Mouse (Mus musculus): ENCODE results near the gene Tlnrd1. TPM values are rescaled to one million over a fixed set of nuclear protein-coding genes. Genes with fewer than 3 reads are reported as not detected.

Tlnrd1 gene
- polyA plus RNA-seq, 1 experiment from 2014 or later: 8.4 TPM

DNA sequence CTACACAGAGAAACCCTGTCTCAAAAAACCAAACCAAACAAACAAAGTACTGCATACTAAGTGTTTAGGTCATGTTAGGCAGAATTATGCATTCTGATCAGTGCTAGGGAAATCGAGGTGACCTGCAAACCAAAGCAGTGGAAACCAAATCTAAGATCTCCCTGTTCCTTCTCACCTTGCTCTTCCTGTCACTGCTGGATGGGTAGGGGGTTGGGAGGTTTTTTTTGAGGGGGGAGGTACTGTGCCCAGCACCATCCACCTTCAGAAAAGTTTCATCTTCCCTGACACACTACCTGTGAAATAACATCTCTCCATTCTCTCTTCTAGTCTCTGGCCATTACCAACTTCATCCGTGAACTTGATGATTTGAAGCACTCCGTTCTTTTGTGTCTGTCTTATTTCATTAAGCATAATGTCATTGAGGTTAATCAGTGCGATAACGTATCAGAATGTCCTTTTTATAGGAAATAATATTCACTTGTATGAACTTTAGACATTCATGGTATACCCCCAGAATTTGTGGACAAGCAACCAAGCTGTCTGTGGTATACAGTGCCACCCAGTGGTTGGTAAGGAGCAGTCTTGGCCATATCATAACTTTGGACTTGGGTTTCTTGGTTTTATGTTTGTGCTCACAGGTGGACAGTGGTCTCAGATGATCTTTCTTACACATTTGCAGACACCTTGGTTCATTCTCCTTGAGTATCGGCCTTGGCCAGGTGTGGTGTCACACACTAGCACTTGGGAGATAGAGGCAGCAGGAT is 2.4 kb upstream of the Tlnrd1 start:
- no peaks in the 10 kb centered on the region for H3K27me3 ChIP-seq (ENCODE audit: control insufficient read depth, insufficient read depth, low read length)
- H3K27ac ChIP-seq (ENCODE audit: low read length): no peak overlapping the region
- 94% methylated on average over 6 of the region's 6 CpGs for whole genome bisulfite sequencing
- H3K36me3 ChIP-seq (ENCODE audit: control insufficient read depth, insufficient read depth): peaks cover 6% of the 10 kb centered on the region
- no peak overlapping the region for H3K4me3 ChIP-seq (ENCODE audit: low read length)
- no peak overlapping the region for H3K9ac ChIP-seq (ENCODE audit: low read length)
- H3K9me3 ChIP-seq (replicated peaks; ENCODE audit: control insufficient read depth, low read length): no peaks in the 10 kb centered on the region
- no peak overlapping the region for H3K4me2 ChIP-seq (ENCODE audit: low read depth, low read length)
- peaks cover 21% of the 10 kb centered on the region for H3K4me1 ChIP-seq (ENCODE audit: control insufficient read depth, insufficient read depth, low read length)
- ATAC-seq (replicated peaks; ENCODE audit: extremely low read depth, insufficient read depth, low FRiP score): no peak

DNA sequence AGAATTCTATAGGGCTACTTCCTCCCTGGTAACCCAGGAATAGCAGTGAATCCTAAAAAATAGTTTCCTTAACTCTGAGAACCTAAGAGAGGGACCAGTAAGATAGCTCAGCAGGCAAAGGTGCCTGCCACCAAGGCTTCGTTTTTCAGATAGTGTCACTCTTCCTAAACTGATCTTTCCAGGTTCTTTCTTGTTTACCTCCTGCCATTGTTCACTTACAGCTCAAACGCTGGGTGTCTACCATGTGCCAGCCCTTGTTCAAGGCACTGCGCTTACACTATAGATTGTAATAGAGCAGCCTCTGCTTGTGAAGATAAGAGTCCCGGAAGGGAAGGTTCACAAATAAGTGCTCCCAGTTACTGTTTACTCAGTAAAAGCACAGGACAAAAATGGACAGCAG is 1.7 kb upstream of the Tlnrd1 start:
- Histone ChIP-seq H3K27me3 (ENCODE audit: control insufficient read depth, insufficient read depth, low read length) (no peaks in the 10 kb centered on the region), H3K9ac (ENCODE audit: low read length) (no peak overlapping the region), H3K4me1 (ENCODE audit: control insufficient read depth, insufficient read depth, low read length) (peaks cover 26% of the 10 kb centered on the region), H3K36me3 (ENCODE audit: control insufficient read depth, insufficient read depth) (peaks cover 6% of the 10 kb centered on the region), H3K4me3 (ENCODE audit: low read length) (no peak overlapping the region), H3K4me2 (ENCODE audit: low read depth, low read length) (no peak overlapping the region), H3K9me3 (replicated peaks; ENCODE audit: control insufficient read depth, low read length) (no peaks in the 10 kb centered on the region), H3K27ac (ENCODE audit: low read length) (0 out of 2 replicates have a peak overlapping the region, but pooled peaks have one; percentile 16)
- WGBS: 64% methylated on average over 4 of the region's 4 CpGs
- no peak for ATAC-seq (replicated peaks; ENCODE audit: extremely low read depth, insufficient read depth, low FRiP score)

DNA sequence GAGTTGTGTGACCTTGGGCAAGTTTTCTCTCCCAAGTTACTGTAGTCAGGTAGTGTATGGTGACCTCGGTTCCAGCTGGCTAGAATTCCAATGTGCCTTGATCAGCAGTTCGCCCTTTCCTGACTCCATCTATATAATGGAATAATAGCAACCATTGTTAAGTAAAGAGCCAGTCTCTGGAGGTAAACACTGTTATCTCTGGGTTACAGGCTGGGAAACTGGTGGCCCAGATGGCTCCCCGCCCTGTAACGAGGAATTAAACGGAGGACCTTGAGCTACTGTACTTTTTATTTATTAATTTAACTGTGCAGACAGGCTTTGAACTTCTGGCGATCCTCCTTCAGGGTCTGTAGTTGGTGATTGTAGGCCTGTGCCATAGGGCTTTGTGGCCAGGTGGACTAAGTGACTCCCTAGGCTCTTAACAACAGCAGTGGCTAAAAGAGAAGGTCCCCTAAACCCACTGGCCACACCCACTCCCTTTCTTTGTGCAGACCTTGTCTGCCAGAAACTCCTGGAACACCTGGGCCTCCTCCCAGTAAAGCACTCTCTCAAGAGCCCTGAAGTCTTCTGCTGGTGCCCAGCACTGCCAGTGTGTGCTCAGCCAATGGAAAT is 922 bp upstream of the Tlnrd1 start:
- H3K9me3 ChIP-seq (replicated peaks; ENCODE audit: control insufficient read depth, low read length): no peaks in the 10 kb centered on the region
- 35% methylated on average over 6 of the region's 6 CpGs for WGBS
- H3K27ac ChIP-seq (ENCODE audit: low read length): peak overlapping the region; percentile 98
- peak overlapping the region; percentile 88 for H3K4me3 ChIP-seq (ENCODE audit: low read length)
- no peaks in the 10 kb centered on the region for H3K27me3 ChIP-seq (ENCODE audit: control insufficient read depth, insufficient read depth, low read length)
- peaks cover 33% of the 10 kb centered on the region for H3K4me1 ChIP-seq (ENCODE audit: control insufficient read depth, insufficient read depth, low read length)
- H3K9ac ChIP-seq (ENCODE audit: low read length): peak overlapping the region; percentile 93
- peak overlapping the region; percentile 97 for H3K4me2 ChIP-seq (ENCODE audit: low read depth, low read length)
- H3K36me3 ChIP-seq (ENCODE audit: control insufficient read depth, insufficient read depth): peaks cover 6% of the 10 kb centered on the region
- ATAC-seq (replicated peaks; ENCODE audit: extremely low read depth, insufficient read depth, low FRiP score): no peak

DNA sequence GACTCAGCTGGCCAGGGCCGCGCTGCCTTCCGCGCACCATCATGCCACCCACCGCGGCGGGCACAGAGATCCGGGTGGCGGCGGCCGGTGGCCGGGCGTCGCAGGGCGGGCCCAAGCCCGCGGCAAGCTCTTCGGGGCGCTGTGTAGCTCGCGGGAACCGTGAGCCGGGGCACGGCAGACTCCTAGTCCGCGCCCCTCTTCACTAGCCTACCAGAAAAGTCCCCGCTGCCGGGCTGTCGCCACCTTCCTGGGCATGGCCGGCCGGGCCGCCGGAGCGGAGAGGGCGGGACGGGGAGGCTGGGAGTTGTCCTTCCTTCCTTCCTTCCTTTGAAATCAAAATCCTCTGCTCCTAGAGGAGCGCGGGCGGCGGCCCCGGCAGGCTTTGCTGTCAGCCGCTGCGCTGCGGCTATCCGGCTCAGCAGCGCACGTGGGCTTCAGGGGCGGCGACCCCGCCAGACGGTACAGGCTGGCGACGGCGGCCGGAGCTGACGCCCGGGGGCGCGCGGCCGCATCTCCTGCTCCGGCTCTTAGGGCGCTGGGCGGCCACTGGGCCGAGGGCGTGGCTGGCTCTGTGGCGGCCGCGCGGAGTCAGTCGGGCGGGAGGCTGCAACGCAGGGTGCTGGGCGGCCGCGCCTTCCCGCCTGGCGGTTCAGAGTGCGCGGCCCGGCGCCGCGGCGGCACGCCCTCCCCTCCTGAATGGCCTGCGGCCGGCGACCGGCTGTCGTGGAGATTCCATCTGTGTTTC is 657 bp downstream of the Tlnrd1 start:
- no peaks in the 10 kb centered on the region for H3K27me3 ChIP-seq (ENCODE audit: control insufficient read depth, insufficient read depth, low read length)
- H3K27ac ChIP-seq (ENCODE audit: low read length): peak overlapping the region; percentile 98
- peak overlapping the region; percentile 97 for H3K4me2 ChIP-seq (ENCODE audit: low read depth, low read length)
- H3K9ac ChIP-seq (ENCODE audit: low read length): peak overlapping the region; percentile 93
- H3K4me3 ChIP-seq (ENCODE audit: low read length): peak overlapping the region; percentile 88
- H3K9me3 ChIP-seq (replicated peaks; ENCODE audit: control insufficient read depth, low read length): no peaks in the 10 kb centered on the region
- H3K36me3 ChIP-seq (ENCODE audit: control insufficient read depth, insufficient read depth): peaks cover 6% of the 10 kb centered on the region
- 0% methylated on average over 81 of the region's 91 CpGs for WGBS
- peak; percentile 71 for ATAC-seq (replicated peaks; ENCODE audit: extremely low read depth, insufficient read depth, low FRiP score)
- peaks cover 48% of the 10 kb centered on the region for H3K4me1 ChIP-seq (ENCODE audit: control insufficient read depth, insufficient read depth, low read length)

DNA sequence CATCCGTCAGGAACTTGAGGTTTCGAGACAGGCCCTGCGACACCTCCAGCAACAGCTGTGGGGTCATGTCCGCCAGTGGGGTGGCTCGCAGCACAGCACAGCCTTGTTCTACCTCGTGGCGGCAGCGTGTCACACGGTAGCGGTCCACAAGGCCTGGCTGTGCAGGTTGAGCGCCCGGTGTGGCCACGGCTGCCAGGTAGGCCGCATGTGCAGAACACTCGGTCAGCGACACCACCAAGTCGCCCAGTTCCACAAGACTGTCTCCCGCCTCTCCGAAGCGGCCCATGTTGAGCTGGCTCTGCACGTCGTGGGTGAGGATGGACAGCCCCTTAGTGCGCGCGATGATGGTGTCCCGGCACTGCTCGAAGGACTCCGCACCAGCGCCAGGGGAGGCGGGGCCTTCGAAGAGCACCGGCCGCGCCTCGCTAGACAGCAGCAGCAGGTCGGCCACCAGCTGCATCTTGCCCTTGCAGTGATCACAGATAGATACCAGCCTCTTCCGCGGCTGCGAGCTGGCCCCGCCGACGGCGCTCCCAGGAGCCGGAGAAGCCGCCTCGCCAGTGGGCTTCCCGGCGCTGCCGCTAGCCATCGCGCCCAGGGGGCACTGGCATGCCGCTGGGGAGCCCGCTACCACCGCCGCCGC is 1.4 kb downstream of the Tlnrd1 start:
- peaks cover 54% of the 10 kb centered on the region for H3K4me1 ChIP-seq (ENCODE audit: control insufficient read depth, insufficient read depth, low read length)
- H3K9ac ChIP-seq (ENCODE audit: low read length): peak overlapping the region; percentile 93
- H3K27me3 ChIP-seq (ENCODE audit: control insufficient read depth, insufficient read depth, low read length): no peaks in the 10 kb centered on the region
- H3K9me3 ChIP-seq (replicated peaks; ENCODE audit: control insufficient read depth, low read length): no peaks in the 10 kb centered on the region
- WGBS: 12% methylated on average over 56 of the region's 56 CpGs
- peak overlapping the region; percentile 88 for H3K4me3 ChIP-seq (ENCODE audit: low read length)
- H3K27ac ChIP-seq (ENCODE audit: low read length): peak overlapping the region; percentile 98
- peak; percentile 10; the same call in 1 of the 2 replicates for ATAC-seq (replicated peaks; ENCODE audit: extremely low read depth, insufficient read depth, low FRiP score)
- peak overlapping the region; percentile 97 for H3K4me2 ChIP-seq (ENCODE audit: low read depth, low read length)
- H3K36me3 ChIP-seq (ENCODE audit: control insufficient read depth, insufficient read depth): peaks cover 6% of the 10 kb centered on the region

DNA sequence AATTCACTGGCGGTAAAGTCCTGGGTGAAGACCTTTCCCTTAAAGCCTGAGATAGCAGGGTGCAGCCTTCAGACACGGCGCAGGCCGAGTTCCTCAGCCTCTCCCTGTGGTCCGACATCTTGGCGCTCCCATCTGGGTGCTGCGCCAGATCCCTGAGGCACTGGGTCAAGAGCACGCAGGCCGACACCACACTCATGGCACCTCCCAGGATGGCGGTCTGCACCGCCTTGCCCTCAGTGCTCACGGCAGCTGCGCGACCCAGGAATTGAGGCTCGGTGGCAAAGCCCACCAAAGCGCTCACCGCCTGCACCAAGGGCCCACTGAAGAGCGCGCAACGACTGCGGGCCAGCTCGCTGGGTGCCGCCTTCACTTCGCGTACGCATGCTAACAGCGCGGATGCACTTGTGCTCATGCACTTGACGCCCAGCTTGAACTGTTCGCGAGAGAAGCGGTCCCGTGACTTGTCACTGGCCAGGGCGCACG is 1.9 kb downstream of the Tlnrd1 start:
- WGBS: 76% methylated on average over 35 of the region's 35 CpGs
- ATAC-seq (replicated peaks; ENCODE audit: extremely low read depth, insufficient read depth, low FRiP score): no peak

DNA sequence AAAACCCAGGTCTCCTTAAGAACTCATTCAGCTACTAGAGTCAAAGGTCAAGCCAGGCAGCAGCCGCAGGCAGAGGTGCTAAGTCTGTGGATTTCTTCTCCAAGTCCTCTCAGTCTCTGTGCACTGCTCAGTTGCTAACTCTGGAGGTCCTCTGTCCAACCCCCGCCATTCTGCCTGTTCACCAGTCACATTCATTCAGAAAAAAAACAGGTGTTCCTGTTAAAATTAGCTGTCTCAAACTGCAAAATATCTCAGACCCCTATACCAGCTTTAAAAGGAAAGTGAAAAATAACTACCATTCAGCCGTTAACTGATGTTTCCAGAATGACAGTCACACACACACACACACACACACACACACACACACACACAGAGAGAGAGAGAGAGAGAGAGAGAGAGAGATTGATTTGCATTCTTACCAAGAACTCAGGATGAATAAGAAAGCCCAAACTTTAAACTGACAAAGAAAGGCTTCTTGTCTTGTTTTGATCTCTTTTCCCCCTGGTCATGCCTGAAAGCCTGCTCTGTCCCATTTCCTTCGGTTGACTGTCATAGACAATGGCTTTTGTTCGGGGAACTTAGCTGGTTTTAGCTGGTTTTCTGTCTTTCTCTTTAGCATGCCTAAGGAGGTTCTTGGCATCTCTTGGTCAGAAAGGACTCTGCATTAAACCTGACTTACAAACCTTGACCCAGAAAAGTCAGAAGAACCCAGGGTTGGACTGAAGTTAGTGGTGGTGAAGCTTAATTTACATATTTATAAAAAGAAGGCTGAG is 5.2 kb downstream of the Tlnrd1 start:
- H3K27ac ChIP-seq (ENCODE audit: low read length): no peak overlapping the region
- H3K4me3 ChIP-seq (ENCODE audit: low read length): 0 out of 2 replicates have a peak overlapping the region, but pooled peaks have one; percentile 1
- no peak for ATAC-seq (replicated peaks; ENCODE audit: extremely low read depth, insufficient read depth, low FRiP score)
- H3K4me1 ChIP-seq (ENCODE audit: control insufficient read depth, insufficient read depth, low read length): peaks cover 46% of the 10 kb centered on the region
- peak overlapping the region; percentile 21; the same call in 1 of the 2 replicates for H3K9ac ChIP-seq (ENCODE audit: low read length)
- no peaks in the 10 kb centered on the region for H3K27me3 ChIP-seq (ENCODE audit: control insufficient read depth, insufficient read depth, low read length)
- 35% methylated on average over 5 of the region's 5 CpGs for WGBS
- no peaks in the 10 kb centered on the region for H3K9me3 ChIP-seq (replicated peaks; ENCODE audit: control insufficient read depth, low read length)
- H3K36me3 ChIP-seq (ENCODE audit: control insufficient read depth, insufficient read depth): peaks cover 6% of the 10 kb centered on the region
- H3K4me2 ChIP-seq (ENCODE audit: low read depth, low read length): peak overlapping the region; percentile 97

More for the DNA sequence above, 1.9 kb downstream of the Tlnrd1 start:
- Histone ChIP-seq H3K4me3 (ENCODE audit: low read length) (peak overlapping the region; percentile 88), H3K9ac (ENCODE audit: low read length) (peak overlapping the region; percentile 93), H3K27me3 (ENCODE audit: control insufficient read depth, insufficient read depth, low read length) (no peaks in the 10 kb centered on the region), H3K27ac (ENCODE audit: low read length) (no peak overlapping the region; the same call in 1 of the 2 replicates), H3K36me3 (ENCODE audit: control insufficient read depth, insufficient read depth) (peaks cover 6% of the 10 kb centered on the region), H3K4me1 (ENCODE audit: control insufficient read depth, insufficient read depth, low read length) (peaks cover 56% of the 10 kb centered on the region), H3K9me3 (replicated peaks; ENCODE audit: control insufficient read depth, low read length) (no peaks in the 10 kb centered on the region), H3K4me2 (ENCODE audit: low read depth, low read length) (peak overlapping the region; percentile 97)

DNA sequence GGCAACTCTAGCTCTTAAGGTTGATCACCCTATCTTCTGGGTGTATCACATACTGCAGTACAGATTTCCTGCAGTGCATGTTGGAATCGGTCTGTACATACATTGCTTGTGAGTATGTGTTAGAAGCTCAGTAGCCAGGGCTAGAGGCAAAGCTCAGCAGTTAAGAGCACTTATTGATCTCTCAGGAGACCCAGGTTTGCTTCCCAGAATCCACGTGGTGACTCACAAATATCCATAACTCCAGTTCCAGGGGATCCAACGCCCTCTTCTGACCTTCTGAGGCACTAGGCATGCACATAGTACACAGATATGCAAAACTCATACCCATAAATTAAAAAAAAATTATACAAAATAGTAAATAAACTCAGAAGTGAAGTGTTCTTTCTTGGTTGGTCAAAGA is 7.0 kb downstream of the Tlnrd1 start:
- no peaks in the 10 kb centered on the region for H3K27me3 ChIP-seq (ENCODE audit: control insufficient read depth, insufficient read depth, low read length)
- H3K9me3 ChIP-seq (replicated peaks; ENCODE audit: control insufficient read depth, low read length): no peaks in the 10 kb centered on the region
- ATAC-seq (replicated peaks; ENCODE audit: extremely low read depth, insufficient read depth, low FRiP score): no peak
- no peak overlapping the region for H3K27ac ChIP-seq (ENCODE audit: low read length)
- WGBS: 73% methylated on average over 3 of the region's 3 CpGs
- H3K4me1 ChIP-seq (ENCODE audit: control insufficient read depth, insufficient read depth, low read length): peaks cover 40% of the 10 kb centered on the region
- no peak overlapping the region for H3K9ac ChIP-seq (ENCODE audit: low read length)
- no peak overlapping the region for H3K4me2 ChIP-seq (ENCODE audit: low read depth, low read length)
- H3K4me3 ChIP-seq (ENCODE audit: low read length): no peak overlapping the region
- peaks cover 2% of the 10 kb centered on the region; the same call in 1 of the 2 replicates for H3K36me3 ChIP-seq (ENCODE audit: control insufficient read depth, insufficient read depth)

Data from heart, embryonic 16.5 days (tissue).